Mouse (Mus musculus) forebrain, embryonic 14.5 days (tissue): ENCODE results near the gene Parg. TPM values are rescaled to one million over a fixed set of nuclear protein-coding genes. Genes with fewer than 3 reads are reported as not detected.

Experiments
- ATAC-seq: fragments of 200-750 bp; cut with Nextera tagmentation; 2 replicates; pipeline ENCODE4 v1.8.0; 2017; ENCODE audit warnings: mild to moderate bottlenecking, moderate library complexity
- DNase-seq: peaks from one replicate; pipeline ENCODE4 v3.0.0-alpha.2; 2015; ENCODE audit warnings: low spot score
- H3K27ac ChIP-seq: fragments of 300-500 bp; sonication (generic); 2 replicates; pipeline ENCODE4 v1.5.1; 2014; ENCODE audit warnings: low read depth, mild to moderate bottlenecking, control low read depth, low read length, moderate library complexity
- H3K27me3 ChIP-seq: fragments of 300-500 bp; sonication (generic); replicated peaks from 2 replicates; pipeline ENCODE4 v1.6.1; 2014; ENCODE audit warnings: low read length, control low read depth, mixed read lengths; ENCODE audit not compliant: control insufficient read depth, insufficient read depth
- H3K36me3 ChIP-seq: fragments of 300-500 bp; sonication (generic); 2 replicates; pipeline ENCODE4 v1.6.1; 2014; ENCODE audit warnings: low read length, control low read depth; ENCODE audit not compliant: control insufficient read depth, insufficient read depth
- H3K4me1 ChIP-seq: fragments of 300-500 bp; sonication (generic); 2 replicates; pipeline ENCODE4 v1.6.1; 2014; ENCODE audit warnings: antibody characterized with exemption, low read length, control low read depth; ENCODE audit not compliant: control insufficient read depth, insufficient read depth
- H3K4me2 ChIP-seq: fragments of 300-500 bp; sonication (generic); 2 replicates; pipeline ENCODE4 v1.6.1; 2014; ENCODE audit warnings: mild to moderate bottlenecking, control low read depth, low read length
- H3K4me3 ChIP-seq: fragments of 300-500 bp; sonication (generic); 2 replicates; pipeline ENCODE4 v1.5.1; 2014; ENCODE audit warnings: low read depth, low read length, control low read depth
- H3K9ac ChIP-seq: fragments of 300-500 bp; sonication (generic); 2 replicates; pipeline ENCODE4 v1.6.1; 2014; ENCODE audit warnings: mild to moderate bottlenecking, low read length, control low read depth, moderate library complexity
- H3K9me3 ChIP-seq: fragments of 300-500 bp; sonication (generic); replicated peaks from 2 replicates; pipeline ENCODE4 v1.6.1; 2016; ENCODE audit warnings: low read length, control low read depth, mixed read lengths; ENCODE audit not compliant: control insufficient read depth
- WGBS: fragments of 180-500 bp; shearing (Covaris S2); extraction: QIAGEN DNeasy Blood & Tissue Kit; methylation state at CpG from one replicate; pipeline ENCODE4 v1.1.7; 2014; 5-methylcytosine and 5-hydroxymethylcytosine counted together
- polyA plus RNA-seq: library from polyadenylated mRNA; unstranded; fragments of >200 nt; fragmentation: Nextera tagmentation; extraction: Ambion mirVana; gene quantifications from 2 replicates; pipeline ENCODE4 v1.2.1, GENCODE M21; 2014

Gene Parg
- polyA plus RNA-seq, 1 experiment from 2014 or later, result 41.0 TPM

GRCm38 (mm10) chr14:32321732-32322685 is 120.3 kb downstream of the Parg start, which contains the start of gene Ogdhl:
Ogdhl (plus strand) TSS chr14:32322019.
- DNase-seq, result peak; percentile 81
- 5% methylated on average over 49 of the region's 50 CpGs for WGBS

GRCm38 (mm10) chr14:32323221-32323620 is 121.5 kb downstream of the Parg start:
- H3K4me2 ChIP-seq, result no peak overlapping the region
- no peaks in the 10 kb centered on the region for H3K27me3 ChIP-seq
- no peak for DNase-seq
- H3K9me3 ChIP-seq, result no peaks in the 10 kb centered on the region
- WGBS, result 92% methylated on average over 5 of the region's 5 CpGs
- no peak for ATAC-seq
- H3K9ac ChIP-seq, result no peak overlapping the region
- no peak overlapping the region for H3K27ac ChIP-seq
- 0 out of 2 replicates have a peak, but pooled peaks cover 5% of the 10 kb centered on the region for H3K36me3 ChIP-seq
- no peak overlapping the region for H3K4me3 ChIP-seq
- peaks cover 6% of the 10 kb centered on the region; the same call in 1 of the 2 replicates for H3K4me1 ChIP-seq

More at GRCm38 (mm10) chr14:32321732-32322685, 120.3 kb downstream of the Parg start, which contains the start of gene Ogdhl:
- peak; percentile 77 for ATAC-seq
- Histone ChIP-seq H3K27ac (no peak within 1 kb of the TSS), H3K4me3 (peak within 1 kb of the TSS; percentile 67), H3K9me3 (no peaks in the 10 kb centered on the region), H3K27me3 (no peaks in the 10 kb centered on the region), H3K4me2 (peak within 1 kb of the TSS; percentile 79), H3K9ac (peak within 1 kb of the TSS; percentile 84), H3K36me3 (0 out of 2 replicates have a peak, but pooled peaks cover 2% of the 10 kb centered on the region), H3K4me1 (peaks cover 6% of the 10 kb centered on the region; the same call in 1 of the 2 replicates)

- Histone ChIP-seq H3K4me2 (no peak overlapping the region), H3K27me3 (no peaks in the 10 kb centered on the region), H3K4me3 (no peak overlapping the region), H3K9me3 (no peaks in the 10 kb centered on the region), H3K4me1 (peaks cover 6% of the 10 kb centered on the region), H3K9ac (no peak overlapping the region), H3K27ac (no peak overlapping the region), H3K36me3 (peaks cover 8% of the 10 kb centered on the region; the same call in 1 of the 2 replicates)
- ATAC-seq, result no peak
- 83% methylated on average over 9 of the region's 9 CpGs for WGBS
- DNase-seq, result peak; percentile 11
These were observed 125.6 kb downstream of the Parg start for GRCm38 (mm10) chr14:32327366-32327765.

- DNase-seq (peak; percentile 54), ATAC-seq (peak; percentile 54; the same call in 1 of the 2 replicates)
- H3K4me2 ChIP-seq, result no peak overlapping the region
These were observed 131.0 kb downstream of the Parg start for GRCm38 (mm10) chr14:32332515-32333445.

GRCm38 (mm10) chr14:32336021-32336420 is 134.3 kb downstream of the Parg start:
- Histone ChIP-seq H3K27me3 (no peaks in the 10 kb centered on the region), H3K4me3 (no peak overlapping the region), H3K4me1 (peaks cover 7% of the 10 kb centered on the region), H3K9ac (no peak overlapping the region), H3K4me2 (no peak overlapping the region), H3K9me3 (no peaks in the 10 kb centered on the region), H3K27ac (no peak overlapping the region), H3K36me3 (peaks cover 65% of the 10 kb centered on the region)
- no peak for DNase-seq
- ATAC-seq, result no peak
- WGBS, result 67% methylated on average over 6 of the region's 6 CpGs

More at GRCm38 (mm10) chr14:32332515-32333445, 131.0 kb downstream of the Parg start:
- WGBS, result 69% methylated on average over 20 of the region's 20 CpGs
- Histone ChIP-seq H3K9ac (no peak overlapping the region), H3K9me3 (no peaks in the 10 kb centered on the region), H3K36me3 (peaks cover 35% of the 10 kb centered on the region; the same call in 1 of the 2 replicates), H3K4me3 (no peak overlapping the region), H3K4me1 (peaks cover 7% of the 10 kb centered on the region), H3K27me3 (no peaks in the 10 kb centered on the region), H3K27ac (no peak overlapping the region)

GRCm38 (mm10) chr14:32336547-32336946 is 134.8 kb downstream of the Parg start:
- Histone ChIP-seq H3K9ac (no peak overlapping the region), H3K4me1 (peaks cover 7% of the 10 kb centered on the region), H3K36me3 (peaks cover 70% of the 10 kb centered on the region), H3K27me3 (no peaks in the 10 kb centered on the region), H3K9me3 (no peaks in the 10 kb centered on the region), H3K4me3 (no peak overlapping the region), H3K4me2 (no peak overlapping the region), H3K27ac (no peak overlapping the region)
- peak; percentile 45 for DNase-seq
- WGBS, result 76% methylated on average over 11 of the region's 11 CpGs
- peak; percentile 32; the same call in 1 of the 2 replicates for ATAC-seq

- Histone ChIP-seq H3K27ac (no peak overlapping the region), H3K4me3 (no peak overlapping the region), H3K36me3 (peaks cover 61% of the 10 kb centered on the region), H3K4me1 (no peaks in the 10 kb centered on the region), H3K9me3 (no peaks in the 10 kb centered on the region), H3K27me3 (no peaks in the 10 kb centered on the region), H3K4me2 (no peak overlapping the region), H3K9ac (no peak overlapping the region)
- ATAC-seq (no peak), DNase-seq (no peak)
- WGBS, result 96% methylated on average over 7 of the region's 7 CpGs
These were observed 140.1 kb downstream of the Parg start for GRCm38 (mm10) chr14:32341823-32342222.

- no peak for ATAC-seq
These were observed 142.4 kb downstream of the Parg start for GRCm38 (mm10) chr14:32344176-32344575.

More at GRCm38 (mm10) chr14:32344176-32344575, 142.4 kb downstream of the Parg start:
- Histone ChIP-seq H3K27me3 (no peaks in the 10 kb centered on the region), H3K4me2 (no peak overlapping the region), H3K4me1 (no peaks in the 10 kb centered on the region), H3K9me3 (no peaks in the 10 kb centered on the region), H3K27ac (no peak overlapping the region), H3K9ac (no peak overlapping the region), H3K36me3 (peaks cover 52% of the 10 kb centered on the region), H3K4me3 (no peak overlapping the region)
- DNase-seq, result no peak
- 95% methylated on average over 7 of the region's 7 CpGs for WGBS
